Mouse (Mus musculus): ENCODE data around the gene Mybpc2. TPM values are rescaled to one million over a fixed set of nuclear protein-coding genes. Genes with fewer than 3 reads are reported as not detected.
A peak's percentile ranks its signal among the peaks of the same experiment; 100 is the strongest.

Mybpc2 gene
- polyA plus RNA-seq, 1 experiment from 2014 or later, result 0.35 TPM

GRCm38 (mm10) chr7:44534656-44535441 is 10.4 kb upstream of the Mybpc2 start:
- peaks cover 41% of the 10 kb centered on the region for H3K36me3 ChIP-seq (replicated peaks; ENCODE audit: insufficient read depth, low read length)
- no peak overlapping the region for H3K4me3 ChIP-seq (ENCODE audit: low read depth, low read length)
- H3K27me3 ChIP-seq (ENCODE audit: insufficient read depth, low read length), result no peaks in the 10 kb centered on the region
- H3K4me1 ChIP-seq (ENCODE audit: insufficient read depth), result no peaks in the 10 kb centered on the region
- H3K9me3 ChIP-seq (ENCODE audit: low read length), result no peaks in the 10 kb centered on the region
- DNase-seq (no peak), ATAC-seq (no peak)
- H3K27ac ChIP-seq (ENCODE audit: low read depth), result peak overlapping the region; percentile 57; the same call in 1 of the 2 replicates
- H3K9ac ChIP-seq (replicated peaks), result no peak overlapping the region
- WGBS (ENCODE audit: insufficient replicate concordance), result 86% methylated on average over 19 of the region's 19 CpGs
- TF ChIP-seq EP300 (IDR thresholded peaks at IDR 0.05; ENCODE audit: low read depth) (no peak), CTCF (IDR thresholded peaks at IDR 0.05; ENCODE audit: low read depth) (peak; percentile 46; the same call in 1 of the 2 replicates)
- no peak overlapping the region for H3K4me2 ChIP-seq (ENCODE audit: low read depth, low read length)

GRCm38 (mm10) chr7:44534242-44534641 is 9.8 kb upstream of the Mybpc2 start:
- Histone ChIP-seq H3K27me3 (ENCODE audit: insufficient read depth, low read length) (no peaks in the 10 kb centered on the region), H3K4me3 (ENCODE audit: low read depth, low read length) (no peak overlapping the region), H3K9ac (replicated peaks) (no peak overlapping the region), H3K4me2 (ENCODE audit: low read depth, low read length) (no peak overlapping the region), H3K4me1 (ENCODE audit: insufficient read depth) (no peaks in the 10 kb centered on the region), H3K36me3 (replicated peaks; ENCODE audit: insufficient read depth, low read length) (peaks cover 36% of the 10 kb centered on the region), H3K27ac (ENCODE audit: low read depth) (peak overlapping the region; percentile 58), H3K9me3 (ENCODE audit: low read length) (no peaks in the 10 kb centered on the region)
- no peak for TF ChIP-seq CTCF (IDR thresholded peaks at IDR 0.05; ENCODE audit: low read depth)
- TF ChIP-seq EP300 (IDR thresholded peaks at IDR 0.05; ENCODE audit: low read depth), result no peak
- ATAC-seq, result peak; percentile 62
- DNase-seq, result peak; percentile 67
- WGBS (ENCODE audit: insufficient replicate concordance), result 71% methylated on average over 13 of the region's 13 CpGs

GRCm38 (mm10) chr7:44533746-44534045 is 9.2 kb upstream of the Mybpc2 start:
- H3K4me1 ChIP-seq (ENCODE audit: insufficient read depth), result no peaks in the 10 kb centered on the region
- H3K27me3 ChIP-seq (ENCODE audit: insufficient read depth, low read length), result 0 out of 2 replicates have a peak, but pooled peaks cover 2% of the 10 kb centered on the region
- ATAC-seq (no peak), DNase-seq (no peak)
- H3K4me3 ChIP-seq (ENCODE audit: low read depth, low read length), result no peak overlapping the region
- no peak overlapping the region for H3K4me2 ChIP-seq (ENCODE audit: low read depth, low read length)
- peak overlapping the region; percentile 58 for H3K27ac ChIP-seq (ENCODE audit: low read depth)
- WGBS (ENCODE audit: insufficient replicate concordance), result 89% methylated on average over 12 of the region's 12 CpGs
- TF ChIP-seq EP300 (IDR thresholded peaks at IDR 0.05; ENCODE audit: low read depth), result no peak
- TF ChIP-seq CTCF (IDR thresholded peaks at IDR 0.05; ENCODE audit: low read depth), result no peak
- H3K9ac ChIP-seq (replicated peaks), result no peak overlapping the region
- H3K36me3 ChIP-seq (replicated peaks; ENCODE audit: insufficient read depth, low read length), result peaks cover 34% of the 10 kb centered on the region
- H3K9me3 ChIP-seq (ENCODE audit: low read length), result no peaks in the 10 kb centered on the region

GRCm38 (mm10) chr7:44532918-44533745 is 8.7 kb upstream of the Mybpc2 start:
- H3K4me3 ChIP-seq (ENCODE audit: low read depth, low read length), result no peak overlapping the region
- H3K9ac ChIP-seq (replicated peaks), result no peak overlapping the region
- 78% methylated on average over 29 of the region's 29 CpGs for WGBS (ENCODE audit: insufficient replicate concordance)
- peaks cover 28% of the 10 kb centered on the region for H3K36me3 ChIP-seq (replicated peaks; ENCODE audit: insufficient read depth, low read length)
- H3K4me2 ChIP-seq (ENCODE audit: low read depth, low read length), result 0 out of 2 replicates have a peak overlapping the region, but pooled peaks have one; percentile 1
- 0 out of 2 replicates have a peak, but pooled peaks cover under 1% of the 10 kb centered on the region for H3K4me1 ChIP-seq (ENCODE audit: insufficient read depth)
- 0 out of 2 replicates have a peak, but pooled peaks cover 7% of the 10 kb centered on the region for H3K27me3 ChIP-seq (ENCODE audit: insufficient read depth, low read length)
- ATAC-seq, result no peak
- H3K9me3 ChIP-seq (ENCODE audit: low read length), result no peaks in the 10 kb centered on the region
- no peak for TF ChIP-seq EP300 (IDR thresholded peaks at IDR 0.05; ENCODE audit: low read depth)
- DNase-seq, result peak; percentile 61
- H3K27ac ChIP-seq (ENCODE audit: low read depth), result peak overlapping the region; percentile 58; the same call in 1 of the 2 replicates

GRCm38 (mm10) chr7:44531946-44532732 is 7.7 kb upstream of the Mybpc2 start, which contains the start of gene Spib:
Spib (minus strand) TSS chr7:44532071.
- peaks cover 18% of the 10 kb centered on the region for H3K36me3 ChIP-seq (replicated peaks; ENCODE audit: insufficient read depth, low read length)

More at GRCm38 (mm10) chr7:44531946-44532732, 7.7 kb upstream of the Mybpc2 start, which contains the start of gene Spib:
- ATAC-seq (no peak), DNase-seq (no peak)
- H3K27ac ChIP-seq (ENCODE audit: low read depth), result peak within 1 kb of the TSS; percentile 39
- H3K4me2 ChIP-seq (ENCODE audit: low read depth, low read length), result peak within 1 kb of the TSS; percentile 35
- H3K9ac ChIP-seq (replicated peaks), result no peak within 1 kb of the TSS; the same call in 1 of the 2 replicates
- peaks cover 6% of the 10 kb centered on the region; the same call in 1 of the 2 replicates for H3K4me1 ChIP-seq (ENCODE audit: insufficient read depth)
- no peak for TF ChIP-seq CTCF (IDR thresholded peaks at IDR 0.05; ENCODE audit: low read depth)
- TF ChIP-seq EP300 (IDR thresholded peaks at IDR 0.05; ENCODE audit: low read depth), result no peak
- no peaks in the 10 kb centered on the region for H3K9me3 ChIP-seq (ENCODE audit: low read length)
- H3K27me3 ChIP-seq (ENCODE audit: insufficient read depth, low read length), result 0 out of 2 replicates have a peak, but pooled peaks cover 9% of the 10 kb centered on the region
- peak within 1 kb of the TSS; percentile 24 for H3K4me3 ChIP-seq (ENCODE audit: low read depth, low read length)
- WGBS (ENCODE audit: insufficient replicate concordance), result 75% methylated on average over 4 of the region's 4 CpGs

All from liver, postnatal 0 days (tissue).